Comparison of ENCODE assay signal across 8 mouse cellular contexts in the genomic region with DNA sequence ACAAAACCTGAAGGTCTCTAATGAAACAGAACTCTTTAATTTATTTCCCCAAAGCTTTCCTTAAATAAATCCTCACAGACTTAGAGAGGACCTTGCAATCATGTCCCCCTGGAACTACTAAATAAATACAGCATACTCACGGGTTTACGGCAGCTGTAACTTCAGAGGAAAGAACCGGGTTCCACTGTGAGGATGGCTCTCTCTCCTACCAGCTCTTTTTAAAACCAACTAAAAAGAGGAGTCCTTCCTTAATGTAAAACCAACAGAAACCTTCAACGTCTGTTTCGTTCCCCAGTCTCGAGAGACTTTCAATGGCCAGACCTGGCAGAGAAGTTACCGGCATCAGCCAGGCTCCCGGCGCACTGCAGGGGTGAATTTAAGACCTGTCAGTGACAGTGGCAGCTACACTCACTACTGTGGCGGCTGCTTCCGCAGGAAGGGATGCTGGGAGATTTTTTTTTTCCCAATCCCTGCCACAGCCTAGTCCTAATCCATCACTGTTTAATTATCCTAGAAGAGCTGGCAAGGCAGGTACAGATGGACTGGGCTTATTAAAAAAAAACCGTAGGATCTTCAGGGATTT. TPM values are rescaled to one million over a fixed set of nuclear protein-coding genes. Genes with fewer than 3 reads are reported as not detected.
DNase-seq lines count a peak whose midpoint lies in the region; ATAC-seq and TF ChIP-seq lines count a peak whose summit lies in the region.

No protein-coding gene starts in this region.

- 3% methylated on average over 12 of the region's 12 CpGs for WGBS in hindbrain, embryonic 14.5 days
- WGBS in limb, embryonic 10.5 days: 2% methylated on average over 12 of the region's 12 CpGs

- no peak overlapping the region for H3K4me3 ChIP-seq in C2C12 (ENCODE audit: insufficient read depth, poor library complexity, severe bottlenecking)
- H3K4me3 ChIP-seq in embryonic fibroblast, embryonic 13.5 days (ENCODE audit: insufficient read depth, low read length): 0 out of 2 replicates have a peak overlapping the region, but pooled peaks have one; percentile 16
- peak overlapping the region; percentile 51 for H3K4me3 ChIP-seq in hindbrain, embryonic 14.5 days (replicated peaks; ENCODE audit: low read length)
- peak overlapping the region; percentile 52 for H3K4me3 ChIP-seq in limb, embryonic 10.5 days

- H3K36me3 ChIP-seq in C2C12 (ENCODE audit: control insufficient read depth, insufficient read depth): peaks cover 8% of the 10 kb centered on the region
- H3K36me3 ChIP-seq in hindbrain, embryonic 14.5 days (replicated peaks; ENCODE audit: control insufficient read depth, insufficient read depth): no peaks in the 10 kb centered on the region
- no peaks in the 10 kb centered on the region for H3K36me3 ChIP-seq in limb, embryonic 10.5 days

- peak overlapping the region; percentile 9 for H3ac ChIP-seq in C2C12 (ENCODE audit: control insufficient read depth, insufficient read length, low read depth)

- peak overlapping the region; percentile 77 for H3K9ac ChIP-seq in hindbrain, embryonic 14.5 days

- peak; percentile 70 for ATAC-seq in hindbrain, embryonic 14.5 days (ENCODE audit: low FRiP score)

- peaks cover 71% of the 10 kb centered on the region for H3K79me2 ChIP-seq in C2C12 (ENCODE audit: control insufficient read depth, insufficient read depth)

- peaks cover 10% of the 10 kb centered on the region; the same call in 1 of the 2 replicates for H3K4me1 ChIP-seq in embryonic fibroblast, embryonic 13.5 days (ENCODE audit: control insufficient read depth, insufficient read depth, low read length)
- H3K4me1 ChIP-seq in hindbrain, embryonic 14.5 days (replicated peaks; ENCODE audit: control insufficient read depth, insufficient read depth, low read length): 0 out of 2 replicates have a peak, but pooled peaks cover 5% of the 10 kb centered on the region
- peaks cover 13% of the 10 kb centered on the region for H3K4me1 ChIP-seq in limb, embryonic 10.5 days

- H3K79me3 ChIP-seq in C2C12 (ENCODE audit: low read depth): peaks cover 16% of the 10 kb centered on the region

- H3K9me3 ChIP-seq in hindbrain, embryonic 14.5 days (ENCODE audit: control insufficient read depth, low read length): no peaks in the 10 kb centered on the region
- no peaks in the 10 kb centered on the region for H3K9me3 ChIP-seq in limb, embryonic 10.5 days (replicated peaks)

- H3K4me2 ChIP-seq in hindbrain, embryonic 14.5 days (replicated peaks): peak overlapping the region; percentile 71

- H3K27me3 ChIP-seq in C2C12 (ENCODE audit: control insufficient read depth, insufficient read depth, insufficient read length): no peaks in the 10 kb centered on the region
- no peaks in the 10 kb centered on the region for H3K27me3 ChIP-seq in hindbrain, embryonic 14.5 days (ENCODE audit: control insufficient read depth, insufficient read depth, low read length)
- H3K27me3 ChIP-seq in limb, embryonic 10.5 days (ENCODE audit: low read depth, poor library complexity, severe bottlenecking): no peaks in the 10 kb centered on the region

- TF ChIP-seq CTCF in C2C12 (IDR thresholded peaks at IDR 0.05; ENCODE audit: control insufficient read depth, insufficient read depth, insufficient read length): no peak
- TF ChIP-seq CTCF in embryonic fibroblast, embryonic 13.5 days (IDR thresholded peaks at IDR 0.05; ENCODE audit: borderline replicate concordance, insufficient read depth, low read length): no peak

- no peak for TF ChIP-seq POLR2A in embryonic fibroblast, embryonic 13.5 days (IDR thresholded peaks at IDR 0.05; ENCODE audit: low read depth, low read length)

- H3K27ac ChIP-seq in embryonic fibroblast, embryonic 13.5 days (ENCODE audit: insufficient read depth, low read length): no peak overlapping the region
- peak overlapping the region; percentile 82 for H3K27ac ChIP-seq in hindbrain, embryonic 14.5 days
- H3K27ac ChIP-seq in limb, embryonic 10.5 days: peak overlapping the region; percentile 1; the same call in 1 of the 2 replicates

- DNase-seq in adrenal gland, postnatal 36 days: peak; percentile 54 to 61
- peak; percentile 61 for DNase-seq in hindbrain, embryonic 14.5 days (ENCODE audit: low spot score)
- DNase-seq in limb, embryonic 10.5 days (ENCODE audit: low spot score): peak; percentile 64
- DNase-seq in neural tube, embryonic 10.5 days (ENCODE audit: extremely low spot score, low spot score): peak; percentile 57
- no peak for DNase-seq in thymus, postnatal 25 days
- DNase-seq in urinary bladder, postnatal 36 days (ENCODE audit: low spot score in 2 of 2): no peak

TF ChIP-seq in C2C12, 6 proteins besides CTCF, POLR2A, EP300 and RAD21:
- TF ChIP-seq MYOG (IDR thresholded peaks at IDR 0.05; ENCODE audit: control insufficient read depth, extremely low read depth, insufficient read length): no peak
- TF ChIP-seq MYOD1 (IDR thresholded peaks at IDR 0.05; ENCODE audit: control insufficient read depth, insufficient read length, low read depth): no peak
- TF ChIP-seq FOSL1 (IDR thresholded peaks at IDR 0.05; ENCODE audit: insufficient read depth, low read length, poor library complexity, severe bottlenecking): no peak
- TF ChIP-seq CEBPB (IDR thresholded peaks at IDR 0.05; ENCODE audit: low read depth): no peak
- no peak for TF ChIP-seq MAX (IDR thresholded peaks at IDR 0.05)
- TF ChIP-seq USF1 (IDR thresholded peaks at IDR 0.05; ENCODE audit: low read depth): no peak

RNA-seq across cellular contexts. Expression of a gene that starts 39.2 kb away (rescaled TPM):
- 23.6 TPM for polyA plus RNA-seq in C2C12 (2012; fragmentation: generic; extraction: Trizol)
- total RNA-seq in adrenal gland, postnatal 36 days (2021): 10 to 100 TPM; 20.9 TPM
- 34.6 and 39.5 TPM in 2 replicates for polyA plus RNA-seq in embryonic fibroblast, embryonic 13.5 days (2011; ENCODE audit: insufficient read length, low read depth, missing spikeins)
- polyA plus RNA-seq in hindbrain, embryonic 14.5 days (2014; fragmentation: Nextera tagmentation; extraction: Ambion mirVana): 8.2 and 9.0 TPM in 2 replicates
- polyA plus RNA-seq in limb, embryonic 10.5 days (2016; fragmentation: Nextera tagmentation; extraction: Ambion mirVana): 1.4 and 2.1 TPM in 2 replicates

Comparison
In these comparisons a context has a peak if more than half of its experiments do, and no peak if none do; other contexts are left out.
1. DNase-seq: peak in adrenal gland, postnatal 36 days (2 of 2), hindbrain, embryonic 14.5 days (single experiment), limb, embryonic 10.5 days (single experiment) and neural tube, embryonic 10.5 days (single experiment); none in thymus, postnatal 25 days (single experiment) and urinary bladder, postnatal 36 days (0 of 2).